Comparison of ENCODE assay signal across 9 mouse cellular contexts in the genomic region with DNA sequence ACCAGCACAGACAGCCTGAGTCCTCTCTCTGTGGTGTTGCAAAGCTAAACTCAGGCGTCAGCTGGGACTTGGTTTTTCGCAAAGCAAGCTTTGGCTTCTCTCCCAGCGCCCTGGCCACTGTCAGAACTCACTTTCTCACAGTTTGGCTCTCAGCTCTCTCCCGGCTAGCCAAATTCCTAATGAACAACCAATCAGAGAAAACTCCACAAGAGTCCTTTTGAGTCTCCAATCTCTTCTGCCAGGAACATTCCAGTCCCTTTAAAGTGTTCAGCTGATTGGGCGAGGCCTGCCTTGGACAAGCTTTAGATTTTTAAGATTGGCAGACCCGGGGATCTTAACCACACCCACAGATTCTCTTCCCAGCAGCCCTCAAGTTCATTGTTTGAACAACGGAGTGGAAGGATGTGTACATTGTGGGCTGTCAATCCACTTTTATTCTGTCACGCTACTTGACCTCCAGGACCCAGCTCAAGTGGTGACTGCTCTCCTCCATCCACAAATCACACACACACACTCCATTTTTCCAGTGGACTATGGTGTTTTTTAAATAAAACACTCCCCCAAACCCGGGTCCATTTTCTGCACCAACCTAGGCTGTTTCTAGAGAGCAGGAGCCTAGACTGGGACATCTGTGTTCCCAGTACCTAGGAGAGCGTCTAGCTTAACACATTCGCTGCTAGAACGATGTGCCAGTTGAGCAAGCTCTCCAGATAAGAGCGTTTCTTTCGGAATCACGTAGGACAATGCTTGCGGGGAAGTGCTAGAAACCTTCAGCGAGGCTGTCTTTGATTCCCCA. TPM values are rescaled to one million over a fixed set of nuclear protein-coding genes. Genes with fewer than 3 reads are reported as not detected.
A peak's percentile ranks its signal among the peaks of the same experiment; 100 is the strongest.
DNase-seq lines count a peak whose midpoint lies in the region; ATAC-seq and TF ChIP-seq lines count a peak whose summit lies in the region.
"Had no signal": no experiment of that assay in that cellular context is flagged by ENCODE, and none has a peak within 500 bp of the region (broad histone marks: within the 10 kb centered on the region; RNA-seq: fewer than 3 reads in every experiment).

No protein-coding gene starts in this region.

- H3K4me3 ChIP-seq in cerebellum, adult 2 months (replicated peaks; ENCODE audit: insufficient read depth, low read depth, low read length): peak overlapping the region; percentile 34
- peak overlapping the region; percentile 30 for H3K4me3 ChIP-seq in forebrain, embryonic 16.5 days (replicated peaks; ENCODE audit: low read length)
- H3K4me3 ChIP-seq in layer of hippocampus, adult 2 months: peak overlapping the region; percentile 43

- H3K27ac ChIP-seq in cerebellum, adult 2 months (ENCODE audit: insufficient read depth, low read length): no peak overlapping the region
- H3K27ac ChIP-seq in forebrain, embryonic 16.5 days (ENCODE audit: low read length): peak overlapping the region; percentile 71
- H3K27ac ChIP-seq in layer of hippocampus, adult 2 months: peak overlapping the region; percentile 75
- H3K27ac ChIP-seq: liver, embryonic 14.5 days had no signal

- H3K27me3 ChIP-seq in cerebellum, adult 2 months (ENCODE audit: control insufficient read depth, insufficient read depth, low read length): no peaks in the 10 kb centered on the region
- H3K27me3 ChIP-seq in forebrain, embryonic 16.5 days (replicated peaks; ENCODE audit: control insufficient read depth, insufficient read depth, low read length): no peaks in the 10 kb centered on the region

- 8% methylated on average over 17 of the region's 17 CpGs for WGBS in cerebellum, adult 2 months
- 11% methylated on average over 17 of the region's 17 CpGs for WGBS in forebrain, embryonic 16.5 days

- peak; percentile 76 for ATAC-seq in forebrain, embryonic 16.5 days

- peak overlapping the region; percentile 30; the same call in 1 of the 2 replicates for H3K9ac ChIP-seq in forebrain, embryonic 16.5 days (replicated peaks; ENCODE audit: low read depth, low read length)
- H3K9ac ChIP-seq: liver, embryonic 14.5 days had no signal

- H3K36me3 ChIP-seq in forebrain, embryonic 16.5 days (ENCODE audit: control insufficient read depth, insufficient read depth): no peaks in the 10 kb centered on the region

- TF ChIP-seq POLR2A in cerebellum, adult 2 months (IDR thresholded peaks at IDR 0.05; ENCODE audit: borderline replicate concordance, insufficient read depth, low read length): no peak

- peaks cover 11% of the 10 kb centered on the region for H3K4me1 ChIP-seq in cerebellum, adult 2 months (ENCODE audit: control insufficient read depth, insufficient read depth, low read length)
- H3K4me1 ChIP-seq in forebrain, embryonic 16.5 days (replicated peaks; ENCODE audit: control insufficient read depth, insufficient read depth, low read length): peaks cover 18% of the 10 kb centered on the region

- peak overlapping the region; percentile 49 for H3K4me2 ChIP-seq in forebrain, embryonic 16.5 days (ENCODE audit: low read length)

- no peaks in the 10 kb centered on the region for H3K9me3 ChIP-seq in forebrain, embryonic 16.5 days (ENCODE audit: control insufficient read depth, low read length)

- DNase-seq in MN1 (ENCODE audit: low spot score): peak; percentile 63
- DNase-seq in cerebellum, adult 2 months: peak; percentile 49 to 71
- peak; percentile 91 for DNase-seq in heart, postnatal 4 days
- DNase-seq in layer of hippocampus, adult 2 months (ENCODE audit: low spot score in 2 of 2): peak; percentile 64 to 77
- peak; percentile 94 for DNase-seq in lung, postnatal 10 days
- peak; percentile 31 for DNase-seq in right cerebral cortex, postnatal 25 days
- DNase-seq in thymus, postnatal 14 days: no peak

- no peak for TF ChIP-seq CTCF in cerebellum, adult 2 months (IDR thresholded peaks at IDR 0.05; ENCODE audit: borderline replicate concordance, insufficient read depth, low read depth, low read length)
- TF ChIP-seq CTCF in layer of hippocampus, adult 2 months (conservative IDR thresholded peaks at IDR 0.05): no peak

RNA-seq across cellular contexts. Expression of a gene that starts 46.3 kb away (rescaled TPM):
- 8.2 and 8.3 TPM in 2 replicates for polyA plus RNA-seq in cerebellum, adult 2 months (2012; rRNA removed)
- 9.5 and 11.1 TPM in 2 replicates for polyA plus RNA-seq in forebrain, embryonic 16.5 days (2015; fragmentation: Nextera tagmentation; extraction: Ambion mirVana)
- 1 to 10 TPM; 6.2 to 6.9 TPM for total RNA-seq in heart, postnatal 4 days (2021)
- total RNA-seq in layer of hippocampus, adult 2 months (2021): 10 to 100 TPM; 32.5 to 33.9 TPM

Comparison
In these comparisons a context has a peak if more than half of its experiments do, and no peak if none do; other contexts are left out.
1. RNA of a gene that starts 46.3 kb away (total RNA-seq): 32.5 to 33.9 TPM in layer of hippocampus, adult 2 months; 6.2 to 6.9 TPM in heart, postnatal 4 days; every median in the first group is over 4 times any median in the second.
2. Peak in every context shown above with its lines, with median percentiles within 50 percentile points of each other: H3K4me3 ChIP-seq.